Mouse (Mus musculus) lung, embryonic 14.5 days (tissue): ENCODE data around the gene Colgalt2. TPM values are rescaled to one million over a fixed set of nuclear protein-coding genes. Genes with fewer than 3 reads are reported as not detected.

Experiments
- ATAC-seq: fragments of 200-750 bp; cut with Nextera tagmentation; 2 replicates; pipeline ENCODE4 v1.8.0; 2017; ENCODE audit warnings: mild to moderate bottlenecking, moderate TSS enrichment, moderate library complexity; ENCODE audit not compliant: insufficient read depth
- DNase-seq: peaks from one replicate; pipeline ENCODE4 v3.0.0-alpha.2; 2015
- H3K27ac ChIP-seq: fragments of 300-500 bp; sonication (generic); 2 replicates; pipeline ENCODE4 v1.5.1; 2014; ENCODE audit warnings: low read depth, mild to moderate bottlenecking, moderate library complexity
- H3K27me3 ChIP-seq: fragments of 300-500 bp; sonication (generic); 2 replicates; pipeline ENCODE4 v1.6.1; 2014; ENCODE audit warnings: low read length, control low read depth; ENCODE audit not compliant: insufficient read depth
- H3K36me3 ChIP-seq: fragments of 300-500 bp; sonication (generic); 2 replicates; pipeline ENCODE4 v1.6.1; 2014; ENCODE audit warnings: control low read depth; ENCODE audit not compliant: insufficient read depth
- H3K4me1 ChIP-seq: fragments of 300-500 bp; sonication (generic); 2 replicates; pipeline ENCODE4 v1.6.1; 2014; ENCODE audit warnings: antibody characterized with exemption, control low read depth; ENCODE audit not compliant: insufficient read depth
- H3K4me2 ChIP-seq: fragments of 300-500 bp; sonication (generic); 2 replicates; pipeline ENCODE4 v1.6.1; 2014; ENCODE audit warnings: mild to moderate bottlenecking
- H3K4me3 ChIP-seq: fragments of 300-500 bp; sonication (generic); 2 replicates; pipeline ENCODE4 v1.5.1; 2014; ENCODE audit warnings: low read depth, low read length
- H3K9ac ChIP-seq: fragments of 300-500 bp; sonication (generic); 2 replicates; pipeline ENCODE4 v1.6.1; 2014
- H3K9me3 ChIP-seq: fragments of 300-500 bp; sonication (generic); 2 replicates; pipeline ENCODE4 v1.6.1; 2016; ENCODE audit warnings: low read depth, low read length, control low read depth
- CTCF ChIP-seq: IDR thresholded peaks from 2 replicates; pipeline ENCODE4 v1.5.1; 2016; ENCODE audit warnings: antibody characterized with exemption, low read depth
- WGBS: fragments of 180-500 bp; shearing (Covaris S2); extraction: QIAGEN DNeasy Blood & Tissue Kit; methylation state at CpG from one replicate; pipeline ENCODE4 v1.1.7; 2014; 5-methylcytosine and 5-hydroxymethylcytosine counted together
- polyA plus RNA-seq: library from polyadenylated mRNA; unstranded; fragments of >200 nt; fragmentation: Nextera tagmentation; extraction: Ambion mirVana; gene quantifications from 2 replicates; pipeline ENCODE4 v1.2.1, GENCODE M21; 2014

Gene Colgalt2
- polyA plus RNA-seq, 1 experiment from 2014 or later = 0.92 TPM

- under 1% methylated on average over 55 of the region's 57 CpGs for WGBS
- H3K27ac ChIP-seq = no peak within 1 kb of the TSS
These were observed 13.3 kb upstream of the Colgalt2 start, which contains the start of gene Tsen15 for GRCm38 (mm10) chr1:152386188-152386835. TSS of gene Tsen15 (minus strand) at chr1:152386688.

DNA sequence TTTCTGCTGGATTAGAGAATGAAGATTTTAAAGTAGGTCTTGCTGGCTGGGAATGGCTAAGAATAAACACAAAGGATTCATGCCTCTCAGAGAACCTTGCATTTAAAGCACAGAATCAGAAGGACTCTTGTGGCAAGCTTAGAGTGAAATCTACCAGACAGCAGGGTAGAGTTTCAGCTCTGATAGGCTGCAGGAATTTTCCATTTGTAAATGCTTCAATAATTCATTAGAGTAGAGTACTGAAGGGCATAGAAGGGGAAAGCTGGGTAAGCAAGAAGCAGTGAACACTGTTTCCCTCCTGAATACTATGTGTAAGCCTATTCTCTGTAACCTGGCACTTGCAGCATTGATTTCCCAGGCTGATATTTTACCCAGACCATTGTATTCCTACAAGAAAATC, 10.4 kb upstream of the Colgalt2 start:
- Histone ChIP-seq H3K27me3 (no peaks in the 10 kb centered on the region), H3K4me3 (no peak overlapping the region), H3K4me2 (no peak overlapping the region), H3K4me1 (no peaks in the 10 kb centered on the region), H3K27ac (no peak overlapping the region), H3K9me3 (no peaks in the 10 kb centered on the region), H3K36me3 (no peaks in the 10 kb centered on the region), H3K9ac (no peak overlapping the region)
- no peak for ATAC-seq
- TF ChIP-seq CTCF = no peak
- no peak for DNase-seq

More at GRCm38 (mm10) chr1:152386188-152386835, 13.3 kb upstream of the Colgalt2 start, which contains the start of gene Tsen15:
- Histone ChIP-seq H3K9me3 (no peaks in the 10 kb centered on the region), H3K4me2 (peak within 1 kb of the TSS; percentile 78), H3K27me3 (no peaks in the 10 kb centered on the region), H3K4me3 (peak within 1 kb of the TSS; percentile 82), H3K4me1 (no peaks in the 10 kb centered on the region), H3K36me3 (peaks cover 5% of the 10 kb centered on the region; the same call in 1 of the 2 replicates), H3K9ac (peak within 1 kb of the TSS; percentile 79)
- TF ChIP-seq CTCF = no peak
- ATAC-seq (peak; percentile 99), DNase-seq (peak; percentile 92)

GRCm38 (mm10) chr1:152394137-152394536, 5.5 kb upstream of the Colgalt2 start:
- H3K4me2 ChIP-seq = no peak overlapping the region
- ATAC-seq (no peak), DNase-seq (no peak)
- H3K27me3 ChIP-seq = no peaks in the 10 kb centered on the region
- no peak overlapping the region for H3K9ac ChIP-seq
- H3K4me1 ChIP-seq = no peaks in the 10 kb centered on the region
- WGBS = 91% methylated on average over 3 of the region's 3 CpGs
- H3K27ac ChIP-seq = no peak overlapping the region
- no peaks in the 10 kb centered on the region for H3K36me3 ChIP-seq
- no peak for TF ChIP-seq CTCF
- no peak overlapping the region for H3K4me3 ChIP-seq
- no peaks in the 10 kb centered on the region for H3K9me3 ChIP-seq

- Histone ChIP-seq H3K4me2 (no peak overlapping the region), H3K9ac (no peak overlapping the region), H3K27ac (no peak overlapping the region), H3K27me3 (no peaks in the 10 kb centered on the region), H3K4me1 (no peaks in the 10 kb centered on the region), H3K4me3 (no peak overlapping the region), H3K36me3 (no peaks in the 10 kb centered on the region), H3K9me3 (no peaks in the 10 kb centered on the region)
- 65% methylated on average over 4 of the region's 4 CpGs for WGBS
- no peak for ATAC-seq
- DNase-seq = peak; percentile 43
- no peak for TF ChIP-seq CTCF
These were observed 4.6 kb upstream of the Colgalt2 start for GRCm38 (mm10) chr1:152394956-152395515.

- H3K27me3 ChIP-seq = peaks cover 17% of the 10 kb centered on the region
- DNase-seq = no peak
- H3K9ac ChIP-seq = no peak overlapping the region
- no peak overlapping the region for H3K4me2 ChIP-seq
- 47% methylated on average over 1 of the region's 1 CpGs for WGBS
- no peaks in the 10 kb centered on the region for H3K9me3 ChIP-seq
- no peak for TF ChIP-seq CTCF
- no peak for ATAC-seq
- H3K4me1 ChIP-seq = no peaks in the 10 kb centered on the region
- no peak overlapping the region for H3K27ac ChIP-seq
- H3K36me3 ChIP-seq = no peaks in the 10 kb centered on the region
- H3K4me3 ChIP-seq = no peak overlapping the region
These were observed 922 bp upstream of the Colgalt2 start for GRCm38 (mm10) chr1:152398708-152399107.

DNA sequence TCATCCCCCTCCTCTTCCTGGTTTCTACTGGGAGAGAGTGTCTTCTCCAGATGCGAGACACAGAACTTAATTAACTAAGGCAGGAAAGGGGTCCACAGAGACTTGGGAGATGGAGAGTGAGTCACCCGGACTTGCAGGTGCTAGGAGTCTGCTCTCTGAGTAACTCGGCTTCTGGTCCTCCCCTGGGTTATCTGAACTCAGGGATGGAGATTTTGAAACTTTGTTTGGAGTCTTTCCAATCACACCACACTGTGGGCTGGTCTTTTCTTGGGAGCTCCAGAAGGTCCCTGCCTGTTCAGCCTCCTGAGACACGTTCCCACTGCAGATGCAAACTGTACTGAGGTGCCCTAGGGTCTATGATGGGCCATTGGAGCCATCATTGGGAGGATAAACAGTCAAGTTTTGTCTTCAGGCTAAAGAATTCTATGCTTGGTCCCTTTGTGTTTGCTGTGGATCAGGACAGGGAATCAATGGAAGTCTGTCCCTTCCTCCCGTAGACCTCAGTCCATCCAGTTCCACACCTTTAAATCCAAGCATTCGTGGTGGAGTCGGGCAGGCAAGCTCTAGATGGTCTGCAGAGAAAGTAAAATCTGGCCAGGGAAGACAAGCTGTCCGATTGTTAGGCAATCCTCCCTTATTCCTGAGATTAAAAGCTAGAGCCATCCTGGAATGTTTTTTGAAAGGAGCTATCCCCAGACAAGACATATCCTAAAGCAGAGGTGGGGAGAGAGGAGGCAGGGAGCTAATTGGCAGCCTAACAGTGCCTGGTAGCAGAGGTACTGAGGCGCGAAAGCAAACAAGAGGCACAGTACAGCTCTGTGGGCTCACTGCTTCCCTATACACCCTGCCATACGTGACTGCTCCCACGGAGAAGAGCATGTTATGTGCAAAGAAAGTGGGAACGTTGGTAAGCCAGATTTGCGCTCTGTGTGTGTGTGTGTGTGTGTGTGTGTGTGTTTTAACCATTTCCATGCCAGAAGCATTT, 1.2 kb downstream of the Colgalt2 start:
- Histone ChIP-seq H3K4me1 (no peaks in the 10 kb centered on the region), H3K4me3 (peak overlapping the region; percentile 58), H3K9me3 (no peaks in the 10 kb centered on the region), H3K27ac (no peak overlapping the region), H3K9ac (peak overlapping the region; percentile 62), H3K27me3 (peaks cover 17% of the 10 kb centered on the region), H3K36me3 (no peaks in the 10 kb centered on the region), H3K4me2 (peak overlapping the region; percentile 99)
- 15% methylated on average over 14 of the region's 14 CpGs for WGBS
- no peak for TF ChIP-seq CTCF
- ATAC-seq (peak; percentile 15; the same call in 1 of the 2 replicates), DNase-seq (peak; percentile 18)
